Mouse (Mus musculus): Measurements from ENCODE around the gene Ncapd2.

GRCm38 (mm10) chr6:125153682-125154081, 37.8 kb downstream of the Ncapd2 start:
- TF ChIP-seq POLR2A (IDR thresholded peaks at IDR 0.05; ENCODE audit: low read depth, low read length) (no peak), CTCF (IDR thresholded peaks at IDR 0.05; ENCODE audit: extremely low read depth, insufficient read length, insufficient replicate concordance, low read depth, low read length) (no peak)

Data from small intestine, adult 2 months (tissue).